Mouse (Mus musculus): ENCODE measurements around the gene Hif1an. TPM values are rescaled to one million over a fixed set of nuclear protein-coding genes. Genes with fewer than 3 reads are reported as not detected.

Hif1an gene
- total and polyA plus RNA-seq, 2 experiments: 8.8 to 10.6 TPM

- no peak for TF ChIP-seq POLR2A (IDR thresholded peaks at IDR 0.05; ENCODE audit: extremely low read depth, insufficient read depth, low read length)
- no peak for TF ChIP-seq CTCF (IDR thresholded peaks at IDR 0.05; ENCODE audit: low read depth, low read length)
- Histone ChIP-seq H3K4me3 (ENCODE audit: insufficient read depth, low read depth, low read length) (no peak overlapping the region), H3K79me2 (ENCODE audit: control insufficient read depth, insufficient read depth, low read length) (no peaks in the 10 kb centered on the region), H3K36me3 (ENCODE audit: control insufficient read depth, insufficient read depth, low read length) (no peaks in the 10 kb centered on the region), H3K27ac (replicated peaks; ENCODE audit: insufficient read depth, low read depth, low read length) (no peak overlapping the region), H3K27me3 (ENCODE audit: control insufficient read depth, insufficient read depth, low read length) (peaks cover 3% of the 10 kb centered on the region; the same call in 1 of the 2 replicates), H3K4me1 (ENCODE audit: control insufficient read depth, insufficient read depth, low read length) (no peaks in the 10 kb centered on the region), H3K9ac (ENCODE audit: low read depth, low read length) (no peak overlapping the region)
- no peak for DNase-seq (ENCODE audit: extremely low read depth, low read depth, low spot score)
- 87% methylated on average over 18 of the region's 18 CpGs for WGBS
Observed at GRCm38 (mm10) chr19:44590992-44591391, 28.3 kb downstream of the Hif1an start.

- DNase-seq (ENCODE audit: extremely low read depth, low read depth, low spot score): no peak
- TF ChIP-seq CTCF (IDR thresholded peaks at IDR 0.05; ENCODE audit: low read depth, low read length): no peak
- no peak for TF ChIP-seq POLR2A (IDR thresholded peaks at IDR 0.05; ENCODE audit: extremely low read depth, insufficient read depth, low read length)
- Histone ChIP-seq H3K79me2 (ENCODE audit: control insufficient read depth, insufficient read depth, low read length) (no peaks in the 10 kb centered on the region), H3K27ac (replicated peaks; ENCODE audit: insufficient read depth, low read depth, low read length) (no peak overlapping the region), H3K36me3 (ENCODE audit: control insufficient read depth, insufficient read depth, low read length) (no peaks in the 10 kb centered on the region), H3K4me3 (ENCODE audit: insufficient read depth, low read depth, low read length) (no peak overlapping the region), H3K27me3 (ENCODE audit: control insufficient read depth, insufficient read depth, low read length) (peaks cover 3% of the 10 kb centered on the region; the same call in 1 of the 2 replicates), H3K9ac (ENCODE audit: low read depth, low read length) (no peak overlapping the region), H3K4me1 (ENCODE audit: control insufficient read depth, insufficient read depth, low read length) (no peaks in the 10 kb centered on the region)
- 79% methylated on average over 6 of the region's 6 CpGs for WGBS
Observed at GRCm38 (mm10) chr19:44591638-44592037, 29.0 kb downstream of the Hif1an start.

DNA sequence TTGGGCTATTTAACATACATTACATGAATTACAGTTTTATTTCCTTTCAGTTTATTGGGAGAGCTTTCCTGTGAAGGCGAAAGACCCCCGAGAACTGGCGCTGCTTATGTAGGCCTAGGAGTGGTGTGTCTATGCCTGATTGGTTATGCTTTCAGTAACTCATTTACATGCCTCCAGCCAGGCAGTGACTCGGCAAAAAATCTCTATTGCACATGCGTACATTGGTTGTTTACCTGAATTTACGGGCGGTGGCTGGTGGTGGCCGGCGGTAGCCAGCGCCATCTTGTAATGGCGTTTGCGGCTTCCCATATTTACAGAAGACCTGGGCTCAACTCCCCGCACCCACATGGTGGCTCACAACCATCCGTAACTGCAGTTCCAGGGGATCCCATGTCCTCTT is 31.5 kb downstream of the Hif1an start:
- Histone ChIP-seq H3K27ac (replicated peaks; ENCODE audit: insufficient read depth, low read depth, low read length) (no peak overlapping the region), H3K27me3 (ENCODE audit: control insufficient read depth, insufficient read depth, low read length) (peaks cover 3% of the 10 kb centered on the region; the same call in 1 of the 2 replicates), H3K79me2 (ENCODE audit: control insufficient read depth, insufficient read depth, low read length) (no peaks in the 10 kb centered on the region), H3K9ac (ENCODE audit: low read depth, low read length) (no peak overlapping the region), H3K36me3 (ENCODE audit: control insufficient read depth, insufficient read depth, low read length) (no peaks in the 10 kb centered on the region), H3K4me3 (ENCODE audit: insufficient read depth, low read depth, low read length) (no peak overlapping the region), H3K4me1 (ENCODE audit: control insufficient read depth, insufficient read depth, low read length) (no peaks in the 10 kb centered on the region)
- TF ChIP-seq CTCF (IDR thresholded peaks at IDR 0.05; ENCODE audit: low read depth, low read length): no peak
- TF ChIP-seq POLR2A (IDR thresholded peaks at IDR 0.05; ENCODE audit: extremely low read depth, insufficient read depth, low read length): no peak
- no peak for DNase-seq (ENCODE audit: extremely low read depth, low read depth, low spot score)
- WGBS: 97% methylated on average over 14 of the region's 14 CpGs

DNA sequence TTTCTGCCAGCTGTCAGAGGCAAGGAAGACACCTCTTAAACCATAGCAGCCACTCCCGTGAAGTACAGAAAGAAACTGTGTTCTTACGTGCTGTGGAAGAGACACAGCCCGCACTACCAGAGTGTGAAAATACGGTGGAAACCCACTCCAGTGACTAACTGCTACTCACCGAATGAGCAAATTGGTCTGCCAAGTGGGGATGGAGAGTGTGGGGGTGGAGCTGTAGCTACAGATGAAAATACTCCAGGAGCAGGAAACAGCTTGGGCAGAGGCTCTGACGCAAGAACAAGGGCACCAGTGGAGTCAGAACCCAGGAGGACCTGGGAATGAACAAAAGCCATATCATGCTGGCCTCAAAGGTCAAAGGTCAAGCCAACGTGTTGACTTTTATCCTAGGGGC is 55.5 kb downstream of the Hif1an start:
- no peaks in the 10 kb centered on the region for H3K79me2 ChIP-seq (ENCODE audit: control insufficient read depth, insufficient read depth, low read length)
- no peaks in the 10 kb centered on the region for H3K4me1 ChIP-seq (ENCODE audit: control insufficient read depth, insufficient read depth, low read length)
- 60% methylated on average over 7 of the region's 7 CpGs for WGBS
- H3K27ac ChIP-seq (replicated peaks; ENCODE audit: insufficient read depth, low read depth, low read length): no peak overlapping the region
- no peaks in the 10 kb centered on the region for H3K27me3 ChIP-seq (ENCODE audit: control insufficient read depth, insufficient read depth, low read length)
- H3K9ac ChIP-seq (ENCODE audit: low read depth, low read length): no peak overlapping the region
- no peaks in the 10 kb centered on the region for H3K36me3 ChIP-seq (ENCODE audit: control insufficient read depth, insufficient read depth, low read length)
- H3K4me3 ChIP-seq (ENCODE audit: insufficient read depth, low read depth, low read length): no peak overlapping the region
- TF ChIP-seq POLR2A (IDR thresholded peaks at IDR 0.05; ENCODE audit: extremely low read depth, insufficient read depth, low read length) (no peak), CTCF (IDR thresholded peaks at IDR 0.05; ENCODE audit: low read depth, low read length) (no peak)
- no peak for DNase-seq (ENCODE audit: extremely low read depth, low read depth, low spot score)

Other genes starting within 250 kb of the Hif1an start
- 0.09 TPM in 1 of 2 replicates, not detected in the other for gene Scd4, start 229.8 kb upstream of the Hif1an start, total RNA-seq (2014; rRNA removed)
- 0.07 TPM in 1 of 2 replicates, not detected in the other for gene Scd4, start 229.8 kb upstream of the Hif1an start, polyA plus RNA-seq (2012; rRNA removed)
- 1,338 and 2,774 TPM in 2 replicates for gene Scd1, start 155.0 kb upstream of the Hif1an start, total RNA-seq (2014; rRNA removed)
- gene Scd1, start 155.0 kb upstream of the Hif1an start, polyA plus RNA-seq (2012; rRNA removed): 5,589 and 8,115 TPM in 2 replicates
- not detected in 2 replicates for gene Wnt8b, start 69.4 kb upstream of the Hif1an start, total RNA-seq (2014; rRNA removed)
- not detected in 2 replicates for gene Wnt8b, start 69.4 kb upstream of the Hif1an start, polyA plus RNA-seq (2012; rRNA removed)
- 1.7 and 1.9 TPM in 2 replicates for gene Sec31b, start 17.0 kb upstream of the Hif1an start, total RNA-seq (2014; rRNA removed)
- gene Sec31b, start 17.0 kb upstream of the Hif1an start, polyA plus RNA-seq (2012; rRNA removed): 5.8 and 8.6 TPM in 2 replicates
- gene Gm20538, start 10.0 kb upstream of the Hif1an start, total RNA-seq (2014; rRNA removed): not detected in 2 replicates
- gene Gm20538, start 10.0 kb upstream of the Hif1an start, polyA plus RNA-seq (2012; rRNA removed): not detected in 2 replicates
- 368 and 394 TPM in 2 replicates for gene Ndufb8, start 7.4 kb upstream of the Hif1an start, total RNA-seq (2014; rRNA removed)
- gene Ndufb8, start 7.4 kb upstream of the Hif1an start, polyA plus RNA-seq (2012; rRNA removed): 554 and 570 TPM in 2 replicates
- gene Pax2, start 193.2 kb downstream of the Hif1an start, total RNA-seq (2014; rRNA removed): not detected in 2 replicates
- gene Pax2, start 193.2 kb downstream of the Hif1an start, polyA plus RNA-seq (2012; rRNA removed): not detected in 2 replicates